Mouse (Mus musculus) retina, postnatal 1 day (tissue): Measurements from ENCODE around the gene Il6ra.

Experiments used
- DNase-seq: peaks from one replicate; pipeline ENCODE4 v3.0.0-alpha.2; 2012

Gene Il6ra

DNA sequence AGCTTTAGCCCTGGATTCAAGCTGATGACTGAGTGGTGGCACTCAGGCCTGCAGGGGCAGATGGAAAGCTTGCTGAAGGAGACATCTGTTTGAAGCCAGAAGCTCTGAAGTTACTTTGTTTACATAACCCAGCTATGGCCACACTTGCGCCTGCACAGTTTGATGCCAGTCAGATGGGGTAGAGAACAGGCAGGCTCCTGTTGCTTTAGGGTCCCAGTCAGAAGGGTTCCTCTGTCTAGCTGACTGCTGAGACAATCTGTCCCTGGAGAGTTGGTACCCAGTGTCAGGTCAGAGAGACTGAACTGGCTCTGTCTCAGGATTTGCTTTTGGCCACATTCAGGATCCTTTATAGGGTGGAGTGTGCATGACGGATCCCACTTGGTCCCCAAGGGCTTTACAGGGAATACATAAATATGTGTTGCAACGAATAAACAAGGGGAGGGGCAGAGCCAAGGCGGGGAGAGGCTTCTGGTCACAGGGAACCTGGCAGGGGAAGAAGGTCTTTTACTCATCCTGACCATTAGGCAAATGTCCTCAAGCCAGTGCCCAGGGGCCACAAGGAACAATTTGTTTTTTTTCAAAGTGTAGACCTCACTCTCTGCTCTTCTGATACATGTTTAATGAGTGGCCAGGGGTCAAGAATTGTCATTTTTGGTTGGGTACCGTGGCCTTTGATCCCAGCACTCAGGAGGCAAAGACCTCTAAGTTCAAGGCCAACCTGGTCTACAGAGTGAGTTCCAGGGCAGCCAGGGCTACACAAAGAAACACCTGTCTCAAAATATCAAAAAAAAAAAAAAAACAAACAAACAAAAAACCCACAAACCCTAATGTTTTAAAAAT is 3.1 kb downstream of the Il6ra start:
- DNase-seq = no peak

- DNase-seq = no peak
These were observed 4.2 kb downstream of the Il6ra start for GRCm38 (mm10) chr3:89908836-89909235.

DNA sequence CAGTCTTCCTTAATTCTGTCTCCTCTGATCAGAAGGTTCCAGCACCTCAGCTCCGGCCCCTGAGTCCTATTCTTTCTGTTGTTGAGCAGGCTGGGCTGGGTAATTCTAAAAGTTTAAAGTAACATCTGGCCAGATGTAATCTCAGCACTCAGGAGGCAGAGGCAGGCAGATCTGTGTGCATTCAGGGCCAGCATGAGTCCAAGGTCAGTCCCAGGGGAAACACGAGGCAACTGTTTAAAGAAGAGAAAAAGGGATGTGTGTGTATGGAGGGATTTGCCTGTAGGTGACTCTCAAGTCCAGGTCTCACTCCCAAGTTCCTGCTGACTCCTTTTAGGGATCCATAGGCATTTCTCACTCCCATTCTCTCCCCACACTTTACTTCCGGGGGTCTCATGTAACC is 5.2 kb downstream of the Il6ra start:
- no peak for DNase-seq

DNA sequence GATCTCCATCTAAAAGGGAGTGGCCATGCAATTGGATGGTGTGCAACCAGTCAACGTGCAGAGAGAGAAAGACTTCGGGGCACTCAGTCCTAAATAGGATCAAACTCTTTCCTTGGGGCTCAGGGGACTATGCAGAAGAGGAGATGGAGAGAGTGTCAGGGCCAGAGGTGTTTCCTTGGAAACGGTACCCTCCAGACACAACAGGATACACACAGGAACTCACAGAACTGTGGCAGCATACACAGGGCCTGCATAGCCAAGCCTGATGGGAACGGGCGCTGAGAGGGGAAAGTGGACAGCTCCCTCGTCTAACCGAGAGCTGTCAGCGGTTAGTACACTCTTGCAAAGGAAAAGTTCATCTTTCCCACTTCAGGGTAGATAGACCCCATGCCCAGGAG is 13.5 kb downstream of the Il6ra start:
- no peak for DNase-seq

GRCm38 (mm10) chr3:89898870-89899510 is 14.0 kb downstream of the Il6ra start:
- DNase-seq = no peak

DNA sequence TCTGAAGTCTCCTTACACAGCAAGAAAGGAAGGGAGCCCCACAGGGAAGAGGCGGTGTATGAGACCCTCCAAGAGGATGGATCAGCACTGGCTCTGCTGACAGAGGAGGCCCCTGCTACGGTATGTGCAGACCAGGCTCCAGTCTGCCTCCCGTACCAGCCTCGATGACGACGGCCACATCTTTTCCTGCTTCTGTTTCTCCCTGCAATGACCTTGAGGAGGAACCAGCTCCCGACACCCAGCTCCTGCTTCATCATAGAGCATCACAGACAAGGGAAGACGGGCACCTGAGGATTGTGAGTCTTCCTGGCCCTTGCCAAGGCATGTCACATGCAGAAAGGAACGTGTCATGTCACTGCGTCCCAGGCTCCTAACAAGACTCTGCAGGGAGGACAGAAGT is 15.0 kb downstream of the Il6ra start:
- DNase-seq = no peak

GRCm38 (mm10) chr3:89897204-89897796 is 15.7 kb downstream of the Il6ra start:
- peak; percentile 42 for DNase-seq

DNA sequence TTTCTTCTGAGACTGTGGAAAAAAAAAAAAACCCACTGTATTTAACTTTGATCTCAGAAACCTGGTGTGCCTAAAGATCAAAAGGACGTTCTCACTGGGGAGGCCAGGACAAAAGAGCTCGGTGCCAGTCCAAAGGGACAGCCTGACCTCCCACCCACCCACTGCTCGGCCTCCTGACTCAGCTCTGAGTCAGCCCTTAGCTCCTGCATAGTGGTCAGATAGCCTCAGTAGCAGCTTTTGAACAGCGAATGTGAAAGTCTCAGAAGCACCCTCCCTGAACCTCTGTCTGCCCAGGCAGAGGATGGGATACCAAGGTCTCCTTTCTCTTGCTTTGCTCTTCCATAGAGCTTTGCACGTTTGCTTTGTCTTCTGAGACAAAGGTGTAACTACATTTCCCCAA is 16.4 kb downstream of the Il6ra start:
- no peak for DNase-seq

DNA sequence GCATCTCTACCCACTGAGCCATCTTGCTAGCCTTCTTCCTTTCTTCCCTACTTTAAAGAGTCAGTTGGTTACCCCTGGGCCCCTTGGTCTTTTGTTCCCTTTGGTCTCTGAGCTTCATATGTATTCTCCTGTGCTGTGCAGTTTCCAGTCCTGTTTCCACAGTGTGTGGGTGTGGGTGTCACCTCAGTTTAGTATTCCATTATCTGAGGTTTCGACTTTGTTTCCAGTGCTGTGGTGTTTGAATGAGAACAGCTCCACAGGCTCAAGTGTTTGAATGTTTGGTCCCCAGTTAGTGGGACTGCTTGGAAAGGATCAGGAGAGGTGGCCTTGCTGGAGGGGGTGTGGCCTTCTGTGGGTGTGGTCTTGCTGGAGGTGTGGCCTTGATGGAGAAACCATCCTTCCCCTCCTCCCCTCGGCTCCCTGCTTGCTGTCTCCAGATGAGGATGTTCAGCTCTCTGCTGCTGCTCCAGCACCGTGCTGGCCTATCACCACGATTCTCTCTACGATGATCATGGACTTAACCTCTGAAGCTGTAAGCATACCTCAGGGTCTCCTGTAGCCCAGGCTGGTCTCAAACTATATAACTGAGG is 20.4 kb downstream of the Il6ra start:
- no peak for DNase-seq

DNA sequence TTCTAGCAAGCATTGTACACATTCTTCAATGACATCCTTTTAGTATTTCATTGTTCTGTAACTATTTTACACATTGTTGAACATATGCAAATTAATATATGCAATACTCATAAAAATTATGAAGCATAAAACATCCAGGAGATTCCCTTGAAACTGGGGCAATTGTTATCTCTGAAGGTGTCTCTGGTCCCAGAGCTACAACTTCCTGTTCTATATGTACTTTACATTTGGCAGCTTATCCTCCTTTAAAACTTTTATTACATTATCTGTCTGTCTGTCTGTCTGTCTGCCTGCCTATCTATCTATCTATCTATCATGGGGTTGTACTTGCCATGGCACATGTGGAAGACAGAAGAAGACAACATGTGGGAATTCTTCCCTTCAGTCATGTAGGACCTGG is 21.3 kb downstream of the Il6ra start:
- no peak for DNase-seq

DNA sequence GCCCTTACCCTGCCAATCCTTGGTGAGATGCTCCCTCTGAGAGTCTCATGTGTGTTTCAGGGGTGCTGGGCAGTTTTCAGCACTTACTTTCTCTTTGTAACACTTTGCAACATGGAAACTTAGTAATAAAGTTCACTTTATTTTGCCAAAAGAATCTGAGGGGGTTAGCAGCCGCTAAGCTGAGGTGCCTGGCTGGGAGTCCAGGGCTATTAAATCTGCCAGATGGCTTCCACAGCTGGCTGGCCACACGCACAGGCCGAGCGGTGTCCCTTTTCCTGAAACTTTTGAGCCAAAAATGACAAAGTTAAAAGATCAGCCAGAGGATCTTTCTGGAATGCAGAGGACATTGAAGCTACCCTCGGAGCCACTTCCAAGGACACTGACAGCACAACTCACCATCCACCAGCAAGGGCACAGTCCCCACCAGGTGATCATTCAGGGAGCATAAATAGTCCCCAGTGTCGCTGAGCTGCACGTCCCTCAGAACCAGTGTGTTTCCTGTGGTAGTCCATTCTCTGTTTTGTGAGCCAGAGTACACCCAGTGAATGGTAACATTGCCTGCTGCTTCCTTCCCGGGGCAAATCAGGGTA is 23.1 kb downstream of the Il6ra start:
- DNase-seq = no peak

- no peak for DNase-seq
These were observed 25.3 kb downstream of the Il6ra start for GRCm38 (mm10) chr3:89887582-89888230.

GRCm38 (mm10) chr3:89885766-89886165 is 27.2 kb downstream of the Il6ra start:
- no peak for DNase-seq

GRCm38 (mm10) chr3:89883582-89884041 is 29.4 kb downstream of the Il6ra start:
- no peak for DNase-seq

DNA sequence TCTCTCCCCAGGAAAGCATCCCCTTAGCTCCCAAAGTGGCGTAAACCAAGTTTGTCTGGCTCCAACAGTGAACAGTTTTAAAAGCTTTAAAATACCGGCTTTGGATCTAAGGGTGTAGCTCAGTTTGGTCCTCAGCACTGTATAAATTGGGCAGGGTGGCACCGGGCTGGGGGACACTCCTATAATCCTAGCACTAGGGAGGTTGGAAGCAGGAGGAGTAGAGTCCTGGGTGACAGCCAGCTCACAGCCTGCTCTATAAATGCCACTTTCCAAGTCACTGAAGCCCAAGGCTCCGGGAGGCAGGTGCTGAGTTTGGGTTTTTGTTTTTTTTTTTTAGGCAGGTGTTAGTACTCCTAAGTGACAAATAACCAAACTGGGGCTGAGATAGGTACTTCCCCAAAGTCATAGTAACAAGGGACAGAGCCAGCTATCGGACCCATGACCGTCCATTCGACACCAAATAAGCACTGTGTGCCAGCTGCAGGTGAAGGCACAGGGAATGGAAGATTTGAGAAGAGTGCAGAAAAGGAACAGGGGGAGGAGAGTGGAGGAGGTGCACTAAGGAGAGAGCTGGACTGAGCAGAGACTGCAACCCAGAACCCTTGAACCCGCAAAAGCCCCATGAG is 30.3 kb downstream of the Il6ra start:
- DNase-seq = no peak

DNA sequence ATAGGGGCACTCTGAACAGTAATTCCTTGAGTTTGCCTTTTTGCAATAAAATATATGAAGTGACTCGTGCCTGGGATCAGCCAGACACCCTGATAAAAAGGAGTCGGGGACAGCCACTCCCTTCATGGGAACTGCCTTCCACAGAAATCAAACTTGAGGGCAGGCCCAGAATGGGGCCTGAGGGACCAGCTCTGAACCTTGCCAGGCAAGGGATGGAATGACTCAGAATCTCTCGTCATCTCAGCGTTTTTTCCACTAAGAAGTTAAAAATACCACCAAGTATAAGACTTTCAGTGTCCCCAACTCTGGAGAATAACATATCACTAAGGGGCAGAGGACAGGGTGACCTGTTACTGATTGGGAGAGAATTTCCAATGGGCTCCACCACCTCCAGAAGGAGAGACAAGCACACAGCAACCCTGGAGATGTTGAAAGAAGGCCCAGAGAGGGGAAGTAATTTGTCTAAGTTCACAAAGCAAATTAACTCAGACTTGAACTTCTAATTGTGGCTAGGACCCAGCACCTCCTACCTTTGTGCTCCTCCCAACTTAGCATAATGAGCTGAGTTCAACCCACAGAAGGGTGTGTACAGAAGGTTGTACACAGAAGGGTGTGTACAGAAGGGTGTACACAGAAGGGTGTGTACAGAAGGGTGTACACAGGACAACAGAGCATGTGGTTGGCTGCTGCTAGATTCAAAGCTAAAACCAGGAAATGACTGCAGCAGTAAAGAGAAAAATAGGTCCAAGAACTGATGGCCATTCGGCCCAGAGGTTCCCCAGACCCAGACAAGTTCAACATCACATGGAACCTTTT is 32.8 kb downstream of the Il6ra start:
- no peak for DNase-seq

GRCm38 (mm10) chr3:89879326-89879725 is 33.7 kb downstream of the Il6ra start:
- no peak for DNase-seq

- peak; percentile 81 for DNase-seq
These were observed 34.5 kb downstream of the Il6ra start for GRCm38 (mm10) chr3:89878456-89878855.

GRCm38 (mm10) chr3:89877129-89877528 is 35.9 kb downstream of the Il6ra start:
- DNase-seq = no peak

GRCm38 (mm10) chr3:89876469-89876868 is 36.5 kb downstream of the Il6ra start:
- no peak for DNase-seq

DNA sequence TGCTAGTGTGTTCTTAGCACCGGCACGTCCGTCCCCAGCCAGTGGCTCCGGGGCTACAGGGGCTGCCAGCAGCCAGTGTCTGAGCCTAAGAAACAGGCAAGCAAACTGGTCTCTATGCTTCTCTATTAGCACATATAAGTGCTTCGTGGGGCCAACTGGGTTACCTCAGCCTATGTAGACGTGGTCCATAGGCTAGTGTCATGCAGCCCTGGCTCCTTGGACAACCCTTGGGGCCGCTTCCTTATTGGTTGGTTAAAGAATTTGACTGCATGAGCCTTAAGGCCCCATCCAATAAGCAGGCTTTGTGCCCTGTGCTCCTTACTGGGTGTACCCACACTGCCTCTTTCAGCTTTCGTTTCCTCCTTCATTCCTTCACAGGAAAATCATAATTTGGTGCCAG is 37.2 kb downstream of the Il6ra start:
- no peak for DNase-seq
